Mouse (Mus musculus) olfactory bulb, adult 2 months (tissue): ENCODE data around the gene Nkx2-3.

Experiments used
- CTCF ChIP-seq: fragments of 200-500 bp; IDR thresholded peaks from 2 replicates; pipeline ENCODE4 v1.5.1; 2012; ENCODE audit warnings: low read depth, mild to moderate bottlenecking, low read length, moderate library complexity; ENCODE audit not compliant: insufficient read depth
- POLR2A ChIP-seq: fragments of 200-500 bp; IDR thresholded peaks from 2 replicates; pipeline ENCODE4 v1.6.1; 2012; ENCODE audit warnings: mild to moderate bottlenecking, low read depth, low read length, moderate library complexity; ENCODE audit not compliant: insufficient read depth

DNA sequence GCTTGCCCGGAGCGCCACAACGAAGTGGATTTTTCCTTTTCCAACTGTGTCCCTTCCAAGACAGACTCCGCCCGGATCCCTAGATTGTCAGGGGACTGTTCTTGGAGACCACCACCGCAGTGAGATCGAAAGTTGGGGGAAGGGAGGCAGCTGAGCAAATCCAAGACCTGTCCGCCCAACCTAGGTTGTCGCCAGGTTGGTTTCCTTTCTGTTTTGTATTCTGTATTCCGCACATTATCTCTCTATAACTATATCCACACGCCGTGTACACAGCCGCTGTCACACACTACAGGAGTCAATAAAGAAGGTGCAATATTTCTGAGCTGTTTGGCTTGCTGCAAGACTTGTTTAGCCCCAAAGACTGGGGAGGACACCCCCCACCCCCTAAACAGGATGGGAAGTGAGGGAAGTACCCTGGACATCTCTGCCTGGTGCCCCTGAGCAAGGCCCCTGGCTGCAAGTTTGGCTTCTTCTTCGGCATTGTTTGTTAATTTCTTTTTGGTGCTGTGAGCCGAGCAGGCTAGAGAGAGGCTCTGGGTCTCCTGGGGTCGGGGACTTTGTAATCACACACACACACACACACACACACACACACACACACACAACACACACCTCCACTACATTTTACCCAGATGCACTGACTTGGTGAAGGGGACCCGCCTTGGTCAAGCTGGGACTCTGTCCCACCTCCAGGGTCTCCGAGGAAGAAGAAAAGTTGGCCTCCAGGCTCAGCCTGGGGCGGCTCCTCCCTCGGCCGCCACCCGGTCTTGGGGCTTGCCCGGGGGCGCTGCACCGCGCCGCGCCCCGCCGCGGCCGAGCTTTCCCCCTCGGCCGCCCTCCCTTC, 3.7 kb downstream of the Nkx2-3 start:
- TF ChIP-seq CTCF = no peak
- TF ChIP-seq POLR2A = no peak
